Mouse (Mus musculus) CH12.LX (cell line): Measurements from ENCODE around the gene Rnf13. TPM values are rescaled to one million over a fixed set of nuclear protein-coding genes. Genes with fewer than 3 reads are reported as not detected.

Source experiments
- DNase-seq: peaks from one replicate; pipeline ENCODE4 v3.0.0-alpha.2; 2013; ENCODE audit errors: extremely low read depth
- H3K27ac ChIP-seq: 2 replicates; pipeline ENCODE4 v1.5.1; 2012; ENCODE audit warnings: low read depth, mild to moderate bottlenecking, control low read depth, moderate library complexity; ENCODE audit not compliant: insufficient read depth
- H3K27me3 ChIP-seq: replicated peaks from 2 replicates; pipeline ENCODE3; 2012; ENCODE audit warnings: inconsistent platforms
- H3K36me3 ChIP-seq, 2 experiments: replicated peaks in 1 of 2; 2 replicates each; pipeline versions ENCODE3 to v1.6.1; 2012; ENCODE audit warnings: inconsistent platforms in 1 of 2, low read length in 1 of 2, mild to moderate bottlenecking in 1 of 2, mixed read lengths in 1 of 2, moderate library complexity in 1 of 2; ENCODE audit not compliant: control insufficient read depth in 1 of 2, insufficient read depth in 1 of 2
- H3K4me1 ChIP-seq, 2 experiments: 2 replicates each; pipeline ENCODE4 v1.6.1; 2012; ENCODE audit warnings: inconsistent platforms in 1 of 2, moderate library complexity in 1 of 2; ENCODE audit not compliant: insufficient read depth in 2 of 2, control insufficient read depth in 1 of 2
- H3K4me2 ChIP-seq: 2 replicates; pipeline ENCODE4 v1.6.1; 2012; ENCODE audit warnings: low read depth, mild to moderate bottlenecking, control low read depth; ENCODE audit not compliant: poor library complexity, insufficient read depth, severe bottlenecking
- H3K4me3 ChIP-seq, 3 experiments: fragments of 150-350 bp in 1 of 3; sonication (generic) in 1 of 3; replicated peaks in 1 of 3; 2 replicates each; pipeline versions ENCODE3 to v1.5.1; 2011 to 2012; ENCODE audit warnings: low read depth in 2 of 3, low read length in 2 of 3, mild to moderate bottlenecking in 2 of 3, moderate library complexity in 2 of 3, control low read depth in 1 of 3, improper control_type of control experiment in 1 of 3, inconsistent platforms in 1 of 3, mixed read lengths in 1 of 3; ENCODE audit not compliant: poor library complexity in 1 of 3
- H3K79me2 ChIP-seq: replicated peaks from 2 replicates; pipeline ENCODE4 v1.6.1; 2012; ENCODE audit warnings: mild to moderate bottlenecking, moderate library complexity; ENCODE audit not compliant: control insufficient read depth, poor library complexity, insufficient read depth, severe bottlenecking; ENCODE audit errors: extremely low read depth
- H3K9ac ChIP-seq: 2 replicates; pipeline ENCODE4 v1.6.1; 2012; ENCODE audit warnings: low read depth, mild to moderate bottlenecking, control low read depth, moderate library complexity; ENCODE audit not compliant: insufficient read depth
- H3K9me3 ChIP-seq: replicated peaks from 2 replicates; pipeline ENCODE3; 2012; ENCODE audit warnings: low read length, inconsistent platforms, mixed read lengths
- CHD1 ChIP-seq: IDR thresholded peaks from 2 replicates; pipeline ENCODE4 v1.6.1; 2012; ENCODE audit warnings: low read depth, low read length, improper control_type of control experiment, inconsistent platforms
- ETS1 ChIP-seq: conservative IDR thresholded peaks from 2 replicates; pipeline ENCODE4 v1.6.1; 2012; ENCODE audit warnings: low read depth, mild to moderate bottlenecking, inconsistent platforms, low read length, improper control_type of control experiment, moderate library complexity
- GABPA ChIP-seq: IDR thresholded peaks from 2 replicates; pipeline ENCODE4 v1.6.1; 2012; ENCODE audit warnings: low read depth, low read length, improper control_type of control experiment, inconsistent platforms; ENCODE audit not compliant: insufficient replicate concordance
- JUN ChIP-seq: IDR thresholded peaks from 2 replicates; pipeline ENCODE4 v1.6.1; 2011; ENCODE audit warnings: low read depth, mild to moderate bottlenecking, low read length, improper control_type of control experiment, moderate library complexity; ENCODE audit not compliant: insufficient read depth
- JUND ChIP-seq: conservative IDR thresholded peaks from 2 replicates; pipeline ENCODE4 v1.6.1; 2011; ENCODE audit warnings: low read depth, low read length, improper control_type of control experiment
- MAZ ChIP-seq: IDR thresholded peaks from 2 replicates; pipeline ENCODE4 v1.6.1; 2012; ENCODE audit warnings: low read depth, mild to moderate bottlenecking, inconsistent platforms, low read length, improper control_type of control experiment, moderate library complexity
- MEF2A ChIP-seq: IDR thresholded peaks from 2 replicates; pipeline ENCODE4 v1.6.1; 2014; ENCODE audit warnings: low read depth, mild to moderate bottlenecking, inconsistent platforms, low read length, improper control_type of control experiment, borderline replicate concordance
- MYC ChIP-seq: IDR thresholded peaks from 2 replicates; pipeline ENCODE4 v1.6.1; 2011; ENCODE audit warnings: low read depth, mild to moderate bottlenecking, improper control_type of control experiment, low read length
- NELFE ChIP-seq: IDR thresholded peaks from 2 replicates; pipeline ENCODE4 v1.6.1; 2011; ENCODE audit warnings: low read depth, low read length, improper control_type of control experiment
- POLR2A ChIP-seq: IDR thresholded peaks from 2 replicates; pipeline ENCODE4 v1.6.1; 2011; ENCODE audit warnings: low read depth, mild to moderate bottlenecking, improper control_type of control experiment, low read length
- POLR2AphosphoS2 ChIP-seq: IDR thresholded peaks from 2 replicates; pipeline ENCODE4 v1.6.1; 2011; ENCODE audit warnings: low read depth, low read length, improper control_type of control experiment
- RAD21 ChIP-seq: IDR thresholded peaks from 2 replicates; pipeline ENCODE4 v1.6.1; 2011; ENCODE audit warnings: low read depth, mild to moderate bottlenecking, low read length, improper control_type of control experiment, moderate library complexity
- RCOR1 ChIP-seq: conservative IDR thresholded peaks from 2 replicates; pipeline ENCODE4 v1.6.1; 2012; ENCODE audit warnings: low read depth, mild to moderate bottlenecking, inconsistent platforms, low read length, improper control_type of control experiment
- TCF12 ChIP-seq: IDR thresholded peaks from 2 replicates; pipeline ENCODE4 v1.6.1; 2014; ENCODE audit warnings: low read depth, mild to moderate bottlenecking, inconsistent platforms, low read length, improper control_type of control experiment
- USF2 ChIP-seq: conservative IDR thresholded peaks from 2 replicates; pipeline ENCODE4 v1.6.1; 2011; ENCODE audit warnings: low read depth, low read length, improper control_type of control experiment
- ZKSCAN1 ChIP-seq: IDR thresholded peaks from 2 replicates; pipeline ENCODE4 v1.6.1; 2012; ENCODE audit warnings: low read depth, inconsistent platforms, low read length, improper control_type of control experiment, borderline replicate concordance
- ZNF384 ChIP-seq: IDR thresholded peaks from 2 replicates; pipeline ENCODE4 v1.6.1; 2012; ENCODE audit warnings: low read depth, low read length, improper control_type of control experiment, inconsistent platforms
- dilution Hi-C: fragments of 300-500 bp; cut with MboI; formaldehyde crosslinking; loops from 2 replicates; pipeline ENCODE4 v1.14.3; 2020; ENCODE audit warnings: low sequenced_read_pairs; ENCODE audit not compliant: extremely low pct_unique_long_range_greater_than_20kb, extremely low pct_ligation_motif_present
- in situ Hi-C: fragments of 300-500 bp; cut with MboI; formaldehyde crosslinking; loops from 3 replicates; pipeline ENCODE4 v1.14.3; 2019; ENCODE audit warnings: low sequenced_read_pairs, low pct_ligation_motif_present, low pct_unique_long_range_greater_than_20kb, mixed read lengths
- polyA plus RNA-seq: library from polyadenylated mRNA; unstranded; fragments of >175 nt; gene quantifications from 2 replicates; pipeline ENCODE4 v1.2.1, GENCODE M21; 2012; ENCODE audit warnings: low read depth; ENCODE audit not compliant: insufficient read length
- total RNA-seq, 2 experiments: library from RNA; depleted of rRNA; stranded (reverse); fragments of 300-350 nt in 1 of 2; fragments of >200 nt in 1 of 2; gene quantifications; 2 replicates each; pipeline ENCODE4 v1.2.3; 2012 to 2014

Rnf13 gene
- total and polyA plus RNA-seq, 3 experiments: 16.2 to 45.2 (median 23.3) TPM

DNA sequence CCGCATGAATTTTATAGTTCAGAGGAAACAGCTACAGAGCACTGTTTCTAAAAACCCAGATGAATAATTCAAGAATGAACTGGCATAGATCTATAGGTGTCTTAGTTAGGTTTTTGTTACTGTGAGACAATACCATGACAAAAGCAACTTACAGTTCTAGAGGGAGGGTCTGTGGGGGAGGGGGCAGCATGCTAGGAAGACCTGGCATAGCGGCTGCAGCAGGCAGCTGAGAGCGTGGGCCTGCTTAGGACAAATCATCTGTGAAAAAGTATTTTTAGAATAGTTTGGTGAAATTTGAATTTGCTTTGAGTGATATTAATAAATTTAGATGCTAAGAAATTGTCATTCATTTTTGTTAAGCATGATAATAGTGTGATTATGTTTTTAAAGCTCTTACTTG is 90.0 kb downstream of the Rnf13 start:
- no peaks in the 10 kb centered on the region for H3K79me2 ChIP-seq
- H3K4me1 ChIP-seq: no peaks in the 10 kb centered on the region
- H3K27me3 ChIP-seq: no peaks in the 10 kb centered on the region
- in situ Hi-C loops: loop anchor here (10.0 to 25.0 kb wide), 2 partner anchors 161 to 661 kb away; no protein-coding TSS in a partner anchor
- no peak overlapping the region for H3K4me2 ChIP-seq
- no peak overlapping the region for H3K9ac ChIP-seq
- DNase-seq: no peak
- no peaks in the 10 kb centered on the region for H3K9me3 ChIP-seq
- dilution Hi-C loops: no loop called here
- H3K4me3 ChIP-seq: no peak overlapping the region
- peaks cover 2 to 42% of the 10 kb centered on the region in 2 experiments for H3K36me3 ChIP-seq
- no peak overlapping the region for H3K27ac ChIP-seq
- TF ChIP-seq POLR2A (no peak), NELFE (no peak), POLR2AphosphoS2 (no peak), ZNF384 (no peak)

- Histone ChIP-seq H3K4me1 (no peaks in the 10 kb centered on the region), H3K27ac (no peak overlapping the region), H3K79me2 (no peaks in the 10 kb centered on the region), H3K27me3 (no peaks in the 10 kb centered on the region), H3K9ac (no peak overlapping the region), H3K36me3 (peaks cover 4 to 46% of the 10 kb centered on the region in 2 experiments), H3K4me3 (no peak overlapping the region), H3K4me2 (no peak overlapping the region), H3K9me3 (no peaks in the 10 kb centered on the region)
- DNase-seq: no peak
- dilution Hi-C loops (no loop called here), in situ Hi-C loops (loop anchor here (25.0 kb wide), 1 partner anchor 654 kb away; no protein-coding TSS in a partner anchor)
- no peak for TF ChIP-seq JUND
- TF ChIP-seq ETS1: no peak
- TF ChIP-seq JUN: no peak
- no peak for TF ChIP-seq GABPA
- no peak for TF ChIP-seq POLR2AphosphoS2
- no peak for TF ChIP-seq MEF2A
- TF ChIP-seq MAZ: no peak
- no peak for TF ChIP-seq ZKSCAN1
- TF ChIP-seq TCF12: no peak
- TF ChIP-seq POLR2A: no peak
- TF ChIP-seq MYC: no peak
- no peak for TF ChIP-seq CHD1
These were observed 97.7 kb downstream of the Rnf13 start for GRCm38 (mm10) chr3:57833585-57833984.

DNA sequence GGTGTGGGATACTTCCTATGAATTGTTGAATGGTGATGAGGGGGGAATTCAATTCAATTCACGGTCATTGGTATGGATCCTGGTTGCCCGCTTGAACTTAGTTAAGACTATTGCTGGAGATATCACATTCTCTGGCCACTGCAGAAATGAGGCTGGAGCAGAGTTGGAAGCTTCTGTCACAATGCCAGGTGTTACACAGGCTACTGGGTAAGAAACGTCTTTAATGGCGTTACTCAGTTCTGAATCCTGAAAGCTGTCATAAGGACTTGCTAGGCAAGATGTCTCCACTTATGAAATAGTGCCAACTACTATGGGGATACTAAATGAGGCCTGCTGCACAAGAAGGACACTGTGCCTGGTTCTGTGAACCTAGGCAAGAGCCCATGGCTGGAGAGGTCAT is 101.0 kb downstream of the Rnf13 start:
- in situ Hi-C loops (loop anchor here (25.0 kb wide), 1 partner anchor 650 kb away; no protein-coding TSS in a partner anchor), dilution Hi-C loops (no loop called here)
- Histone ChIP-seq H3K4me1 (no peaks in the 10 kb centered on the region), H3K27ac (no peak overlapping the region), H3K36me3 (peaks cover 4 to 54% of the 10 kb centered on the region in 2 experiments), H3K4me3 (no peak overlapping the region), H3K4me2 (no peak overlapping the region), H3K9me3 (no peaks in the 10 kb centered on the region), H3K79me2 (no peaks in the 10 kb centered on the region), H3K27me3 (no peaks in the 10 kb centered on the region), H3K9ac (no peak overlapping the region)
- TF ChIP-seq ZNF384: no peak
- no peak for TF ChIP-seq RAD21
- TF ChIP-seq RCOR1: no peak
- TF ChIP-seq USF2: no peak
- DNase-seq: no peak
